Mouse (Mus musculus) liver, postnatal 0 days (tissue): ENCODE results near the gene Bloc1s1. TPM values are rescaled to one million over a fixed set of nuclear protein-coding genes. Genes with fewer than 3 reads are reported as not detected.

ENCODE experiments used
- ATAC-seq: fragments of 200-750 bp; cut with Nextera tagmentation; 2 replicates; pipeline ENCODE4 v1.8.0; 2017; ENCODE audit warnings: mild to moderate bottlenecking, moderate library complexity
- DNase-seq: peaks from one replicate; pipeline ENCODE4 v3.0.0-alpha.2; 2016
- H3K27ac ChIP-seq: fragments of 300-500 bp; sonication (generic); 2 replicates; pipeline ENCODE4 v1.5.1; 2014; ENCODE audit warnings: antibody characterized with exemption, moderate library complexity, mild to moderate bottlenecking, low read depth
- H3K27me3 ChIP-seq: fragments of 300-500 bp; sonication (generic); 2 replicates; pipeline ENCODE4 v1.6.1; 2014; ENCODE audit warnings: low read length, control low read depth, mixed read lengths; ENCODE audit not compliant: insufficient read depth
- H3K36me3 ChIP-seq: fragments of 300-500 bp; sonication (generic); replicated peaks from 2 replicates; pipeline ENCODE4 v1.6.1; 2014; ENCODE audit warnings: mild to moderate bottlenecking, control low read depth, low read length, moderate library complexity, mixed read lengths; ENCODE audit not compliant: insufficient read depth
- H3K4me1 ChIP-seq: fragments of 300-500 bp; sonication (generic); 2 replicates; pipeline ENCODE4 v1.6.1; 2014; ENCODE audit warnings: antibody characterized with exemption, mild to moderate bottlenecking, control low read depth; ENCODE audit not compliant: insufficient read depth
- H3K4me2 ChIP-seq: fragments of 300-500 bp; sonication (generic); 2 replicates; pipeline ENCODE4 v1.6.1; 2014; ENCODE audit warnings: low read depth, mild to moderate bottlenecking, low read length, moderate library complexity, mixed read lengths
- H3K4me3 ChIP-seq: fragments of 300-500 bp; sonication (generic); 2 replicates; pipeline ENCODE4 v1.5.1; 2014; ENCODE audit warnings: low read depth, low read length
- H3K9ac ChIP-seq: fragments of 300-500 bp; sonication (generic); replicated peaks from 2 replicates; pipeline ENCODE4 v1.6.1; 2014; ENCODE audit warnings: mild to moderate bottlenecking, moderate library complexity
- H3K9me3 ChIP-seq: fragments of 300-500 bp; sonication (generic); 2 replicates; pipeline ENCODE4 v1.6.1; 2016; ENCODE audit warnings: mild to moderate bottlenecking, control low read depth, low read length, mixed read lengths
- CTCF ChIP-seq: sonication (generic); IDR thresholded peaks from 2 replicates; pipeline ENCODE4 v1.5.1; 2016; ENCODE audit warnings: antibody characterized with exemption, low read depth
- EP300 ChIP-seq: IDR thresholded peaks from 2 replicates; pipeline ENCODE4 v1.6.1; 2016; ENCODE audit warnings: antibody characterized with exemption, low read depth, mild to moderate bottlenecking
- WGBS: fragments of 180-500 bp; shearing (Covaris S2); extraction: QIAGEN DNeasy Blood & Tissue Kit; methylation state at CpG from one replicate; pipeline ENCODE4 v1.1.7; 2014; ENCODE audit not compliant: insufficient replicate concordance; 5-methylcytosine and 5-hydroxymethylcytosine counted together
- polyA plus RNA-seq: library from polyadenylated mRNA; unstranded; fragments of >200 nt; fragmentation: Nextera tagmentation; extraction: Ambion mirVana; gene quantifications from 2 replicates; pipeline ENCODE4 v1.2.1, GENCODE M21; 2015

Gene Bloc1s1
- polyA plus RNA-seq, 1 experiment from 2014 or later, result 130 TPM

DNA sequence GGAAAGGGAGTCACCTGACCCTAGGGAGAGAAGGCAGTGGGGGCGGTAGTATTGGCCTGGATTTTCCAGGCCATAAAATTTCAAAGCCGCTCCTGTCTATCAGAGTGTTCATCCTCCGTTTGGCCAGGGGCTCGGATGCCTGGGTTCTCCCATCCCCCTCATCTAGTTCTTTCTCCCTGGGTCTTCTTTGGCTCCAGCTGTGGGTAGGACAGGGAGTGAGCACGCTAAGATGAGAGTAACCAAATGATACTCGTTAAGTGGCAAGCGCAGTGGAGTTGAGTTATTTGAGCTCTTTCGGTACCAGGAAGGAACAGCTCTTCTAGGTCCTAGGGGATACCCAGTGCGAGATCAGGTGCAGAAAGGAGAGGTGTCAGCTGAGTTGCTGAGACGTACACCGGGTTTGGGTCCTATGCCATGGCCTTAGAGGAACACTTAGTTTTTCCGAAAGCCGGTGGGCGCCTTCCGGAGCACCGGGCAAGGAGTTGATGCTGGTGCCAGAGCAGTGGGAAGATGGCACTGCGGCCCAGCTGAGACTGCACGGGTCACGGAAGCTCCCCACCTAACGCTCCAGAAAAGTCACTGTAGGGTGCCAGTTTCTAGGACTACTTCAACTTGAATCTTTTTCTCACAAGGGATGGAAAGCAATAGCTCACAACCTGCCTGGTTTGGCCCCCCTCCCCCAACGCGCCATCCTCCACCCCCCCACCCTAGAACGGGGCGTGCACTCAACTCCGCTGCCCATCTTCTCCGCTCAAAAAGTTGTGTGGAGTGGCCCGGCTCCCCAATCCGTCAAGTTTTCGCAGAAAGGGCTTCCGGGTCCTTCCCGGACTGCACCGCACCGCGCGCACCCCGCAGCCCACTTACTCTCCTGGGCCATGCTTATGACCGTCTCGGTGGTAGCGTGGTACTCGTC is 33.2 kb downstream of the Bloc1s1 start:
- Histone ChIP-seq H3K4me2 (peak overlapping the region; percentile 71), H3K4me1 (peaks cover 15% of the 10 kb centered on the region), H3K27ac (no peak overlapping the region), H3K27me3 (peaks cover 41% of the 10 kb centered on the region), H3K4me3 (peak overlapping the region; percentile 44), H3K9ac (peak overlapping the region; percentile 39; the same call in 1 of the 2 replicates), H3K36me3 (no peaks in the 10 kb centered on the region), H3K9me3 (no peaks in the 10 kb centered on the region)
- WGBS, result 3% methylated on average over 40 of the region's 40 CpGs
- TF ChIP-seq EP300, result no peak
- TF ChIP-seq CTCF, result no peak
- DNase-seq (no peak), ATAC-seq (0 out of 2 replicates have a peak, but pooled peaks have one; percentile 7)

- 32% methylated on average over 2 of the region's 2 CpGs for WGBS
- TF ChIP-seq EP300, result no peak
- TF ChIP-seq CTCF, result no peak
- ATAC-seq (no peak), DNase-seq (no peak)
- Histone ChIP-seq H3K4me2 (no peak overlapping the region), H3K36me3 (no peaks in the 10 kb centered on the region), H3K27me3 (peaks cover 39% of the 10 kb centered on the region), H3K27ac (no peak overlapping the region), H3K4me1 (peaks cover 14% of the 10 kb centered on the region), H3K9ac (no peak overlapping the region), H3K4me3 (no peak overlapping the region), H3K9me3 (no peaks in the 10 kb centered on the region)
Observed at GRCm38 (mm10) chr10:128889846-128890245, 34.0 kb downstream of the Bloc1s1 start.

GRCm38 (mm10) chr10:128888941-128889827 is 34.7 kb downstream of the Bloc1s1 start:
- no peak overlapping the region for H3K27ac ChIP-seq

GRCm38 (mm10) chr10:128882067-128882466 is 41.8 kb downstream of the Bloc1s1 start:
- Histone ChIP-seq H3K9me3 (no peaks in the 10 kb centered on the region), H3K4me3 (no peak overlapping the region), H3K27ac (no peak overlapping the region), H3K4me2 (no peak overlapping the region), H3K27me3 (no peaks in the 10 kb centered on the region), H3K4me1 (no peaks in the 10 kb centered on the region), H3K36me3 (peaks cover 5% of the 10 kb centered on the region), H3K9ac (no peak overlapping the region)
- ATAC-seq (peak; percentile 43; the same call in 1 of the 2 replicates), DNase-seq (no peak)
- no peak for TF ChIP-seq EP300
- TF ChIP-seq CTCF, result no peak
- WGBS, result 65% methylated on average over 5 of the region's 5 CpGs

More at GRCm38 (mm10) chr10:128888941-128889827, 34.7 kb downstream of the Bloc1s1 start:
- Histone ChIP-seq H3K27me3 (peaks cover 32% of the 10 kb centered on the region), H3K9ac (no peak overlapping the region; the same call in 1 of the 2 replicates), H3K9me3 (no peaks in the 10 kb centered on the region), H3K36me3 (no peaks in the 10 kb centered on the region), H3K4me1 (peaks cover 14% of the 10 kb centered on the region), H3K4me2 (peak overlapping the region; percentile 38), H3K4me3 (0 out of 2 replicates have a peak overlapping the region, but pooled peaks have one; percentile 10)
- DNase-seq, result no peak
- WGBS, result 7% methylated on average over 7 of the region's 7 CpGs
- TF ChIP-seq EP300 (no peak), CTCF (no peak)
- peak; percentile 64 for ATAC-seq

- DNase-seq (no peak), ATAC-seq (no peak)
- H3K27ac ChIP-seq, result no peak overlapping the region
- no peak overlapping the region for H3K4me3 ChIP-seq
- H3K4me2 ChIP-seq, result no peak overlapping the region
- WGBS, result 80% methylated on average over 2 of the region's 2 CpGs
- H3K9me3 ChIP-seq, result no peaks in the 10 kb centered on the region
- H3K9ac ChIP-seq, result no peak overlapping the region
- no peak for TF ChIP-seq EP300
- no peak for TF ChIP-seq CTCF
- peaks cover 30% of the 10 kb centered on the region for H3K36me3 ChIP-seq
- no peaks in the 10 kb centered on the region for H3K27me3 ChIP-seq
- no peaks in the 10 kb centered on the region for H3K4me1 ChIP-seq
Observed at GRCm38 (mm10) chr10:128878811-128879210, 45.0 kb downstream of the Bloc1s1 start.

DNA sequence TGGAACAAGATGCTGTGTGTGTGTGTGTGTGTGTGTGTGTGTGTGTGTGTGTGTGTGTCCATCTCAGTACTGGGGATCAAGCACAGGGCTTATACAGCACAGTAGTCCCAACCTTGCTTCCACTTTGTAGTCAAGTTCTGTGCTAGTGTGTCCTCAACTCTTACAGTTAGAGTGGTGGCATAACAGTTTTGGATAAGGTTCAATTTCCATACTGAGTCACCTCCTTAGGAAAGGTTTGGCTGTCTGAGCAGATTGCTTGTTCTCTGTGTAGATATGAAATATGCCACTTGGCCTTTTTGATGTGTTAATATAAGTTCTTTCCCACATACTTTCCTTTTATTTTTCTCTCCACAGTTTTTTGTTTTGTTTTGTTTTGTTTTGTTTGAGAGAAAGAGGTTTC is 45.5 kb downstream of the Bloc1s1 start:
- no peak overlapping the region for H3K4me2 ChIP-seq
- H3K9ac ChIP-seq, result no peak overlapping the region
- TF ChIP-seq CTCF, result no peak
- no peak for TF ChIP-seq EP300
- no peaks in the 10 kb centered on the region for H3K27me3 ChIP-seq
- no peaks in the 10 kb centered on the region for H3K9me3 ChIP-seq
- ATAC-seq (no peak), DNase-seq (no peak)
- no peak overlapping the region for H3K27ac ChIP-seq
- no peaks in the 10 kb centered on the region for H3K4me1 ChIP-seq
- H3K4me3 ChIP-seq, result no peak overlapping the region
- peaks cover 35% of the 10 kb centered on the region for H3K36me3 ChIP-seq
